Comparison of ENCODE assay signal across 13 mouse cellular contexts in genomic region chr11:18982331-18982730, GRCm38 (mm10). TPM values are rescaled to one million over a fixed set of nuclear protein-coding genes. Genes with fewer than 3 reads are reported as not detected.
DNase-seq lines count a peak whose midpoint lies in the region; ATAC-seq and TF ChIP-seq lines count a peak whose summit lies in the region.
"Had no signal": no experiment of that assay in that cellular context is flagged by ENCODE, and none has a peak within 500 bp of the region (broad histone marks: within the 10 kb centered on the region; RNA-seq: fewer than 3 reads in every experiment).

No protein-coding gene starts in this region.

- WGBS in forebrain, embryonic 11.5 days = 19% methylated on average over 3 of the region's 3 CpGs
- 27% methylated on average over 3 of the region's 3 CpGs for WGBS in forebrain, postnatal 0 days
- 49% methylated on average over 3 of the region's 3 CpGs for WGBS in liver, embryonic 12.5 days (ENCODE audit: insufficient replicate concordance)
- 54% methylated on average over 3 of the region's 3 CpGs for WGBS in liver, embryonic 11.5 days
- 31% methylated on average over 3 of the region's 3 CpGs for WGBS in embryonic facial prominence, embryonic 14.5 days
- WGBS in intestine, embryonic 16.5 days = 37% methylated on average over 3 of the region's 3 CpGs

- DNase-seq in forebrain, embryonic 11.5 days (ENCODE audit: low spot score) = peak; percentile 64
- DNase-seq in forebrain, postnatal 0 days = no peak
- DNase-seq in liver, embryonic 11.5 days (ENCODE audit: low spot score) = no peak
- DNase-seq in embryonic facial prominence, embryonic 14.5 days (ENCODE audit: low spot score) = peak; percentile 25
- no peak for DNase-seq in cerebellum, postnatal 14 days
- DNase-seq in thymus, postnatal 0 days (ENCODE audit: low spot score) = no peak
- DNase-seq: kidney, postnatal 25 days; liver, postnatal 0 days; thymus, postnatal 36 days had no signal

- H3K36me3 ChIP-seq in forebrain, embryonic 11.5 days (ENCODE audit: control insufficient read depth, insufficient read depth, low read length) = no peaks in the 10 kb centered on the region
- H3K36me3 ChIP-seq in forebrain, postnatal 0 days (ENCODE audit: insufficient read depth) = no peaks in the 10 kb centered on the region
- peaks cover 20% of the 10 kb centered on the region for H3K36me3 ChIP-seq in liver, embryonic 12.5 days
- peaks cover 9% of the 10 kb centered on the region for H3K36me3 ChIP-seq in liver, embryonic 11.5 days (ENCODE audit: control insufficient read depth, insufficient read depth, low read length)
- H3K36me3 ChIP-seq in embryonic facial prominence, embryonic 14.5 days (ENCODE audit: control insufficient read depth, insufficient read depth, low read length) = peaks cover 33% of the 10 kb centered on the region; the same call in 1 of the 2 replicates
- no peaks in the 10 kb centered on the region for H3K36me3 ChIP-seq in intestine, embryonic 16.5 days (ENCODE audit: control insufficient read depth, insufficient read depth, low read length)
- H3K36me3 ChIP-seq: G1E had no signal

- no peaks in the 10 kb centered on the region for H3K27me3 ChIP-seq in forebrain, embryonic 11.5 days (ENCODE audit: control insufficient read depth, insufficient read depth, low read length)
- no peaks in the 10 kb centered on the region for H3K27me3 ChIP-seq in forebrain, postnatal 0 days (ENCODE audit: insufficient read depth, low read length)
- H3K27me3 ChIP-seq in liver, embryonic 12.5 days (replicated peaks) = no peaks in the 10 kb centered on the region
- H3K27me3 ChIP-seq in liver, embryonic 11.5 days (replicated peaks; ENCODE audit: control insufficient read depth, insufficient read depth, low read length) = no peaks in the 10 kb centered on the region
- no peaks in the 10 kb centered on the region for H3K27me3 ChIP-seq in embryonic facial prominence, embryonic 14.5 days (replicated peaks; ENCODE audit: control insufficient read depth, insufficient read depth, low read length)
- H3K27me3 ChIP-seq in intestine, embryonic 16.5 days (replicated peaks; ENCODE audit: control insufficient read depth, insufficient read depth, low read length) = no peaks in the 10 kb centered on the region
- H3K27me3 ChIP-seq: embryonic facial prominence, embryonic 13.5 days had no signal

- ATAC-seq in forebrain, embryonic 11.5 days (replicated peaks; ENCODE audit: low FRiP score) = peak; percentile 75
- no peak for ATAC-seq in forebrain, postnatal 0 days
- no peak for ATAC-seq in liver, embryonic 12.5 days
- no peak for ATAC-seq in liver, embryonic 11.5 days (replicated peaks; ENCODE audit: low FRiP score)
- peak; percentile 47; the same call in 1 of the 2 replicates for ATAC-seq in embryonic facial prominence, embryonic 14.5 days (ENCODE audit: low read depth)
- ATAC-seq in intestine, embryonic 16.5 days = 0 out of 2 replicates have a peak, but pooled peaks have one; percentile 31
- ATAC-seq: liver, postnatal 0 days had no signal

- peaks cover 6% of the 10 kb centered on the region; the same call in 1 of the 2 replicates for H3K4me1 ChIP-seq in forebrain, embryonic 11.5 days (replicated peaks; ENCODE audit: control insufficient read depth, insufficient read depth, low read length)
- no peaks in the 10 kb centered on the region for H3K4me1 ChIP-seq in forebrain, postnatal 0 days (ENCODE audit: insufficient read depth)
- peaks cover 22% of the 10 kb centered on the region for H3K4me1 ChIP-seq in liver, embryonic 12.5 days
- H3K4me1 ChIP-seq in liver, embryonic 11.5 days (replicated peaks; ENCODE audit: control insufficient read depth, insufficient read depth, low read length) = peaks cover 25% of the 10 kb centered on the region
- H3K4me1 ChIP-seq in embryonic facial prominence, embryonic 14.5 days (ENCODE audit: control insufficient read depth, insufficient read depth, low read length) = no peaks in the 10 kb centered on the region
- peaks cover 14% of the 10 kb centered on the region for H3K4me1 ChIP-seq in intestine, embryonic 16.5 days (ENCODE audit: control insufficient read depth, insufficient read depth, low read length)

- H3K27ac ChIP-seq in forebrain, embryonic 11.5 days (ENCODE audit: low read depth, low read length) = peak overlapping the region; percentile 15; the same call in 1 of the 2 replicates
- no peak overlapping the region for H3K27ac ChIP-seq in forebrain, postnatal 0 days (ENCODE audit: low read depth, low read length)
- H3K27ac ChIP-seq in liver, embryonic 12.5 days = peak overlapping the region; percentile 40; the same call in 1 of the 2 replicates
- H3K27ac ChIP-seq in liver, embryonic 11.5 days (ENCODE audit: low read depth, low read length) = no peak overlapping the region
- no peak overlapping the region for H3K27ac ChIP-seq in embryonic facial prominence, embryonic 14.5 days (replicated peaks; ENCODE audit: low read depth, low read length)
- no peak overlapping the region for H3K27ac ChIP-seq in intestine, embryonic 16.5 days (ENCODE audit: low read length)
- H3K27ac ChIP-seq: embryonic facial prominence, embryonic 13.5 days had no signal

- no peak for TF ChIP-seq CTCF in forebrain, postnatal 0 days (IDR thresholded peaks at IDR 0.05; ENCODE audit: low read depth)

- no peak overlapping the region for H3K4me3 ChIP-seq in forebrain, embryonic 11.5 days (ENCODE audit: low read depth, low read length)
- no peak overlapping the region for H3K4me3 ChIP-seq in forebrain, postnatal 0 days (ENCODE audit: low read depth, low read length)
- no peak overlapping the region for H3K4me3 ChIP-seq in liver, embryonic 12.5 days
- no peak overlapping the region for H3K4me3 ChIP-seq in liver, embryonic 11.5 days (ENCODE audit: low read depth, low read length)
- H3K4me3 ChIP-seq in embryonic facial prominence, embryonic 14.5 days (ENCODE audit: low read depth, low read length) = no peak overlapping the region
- no peak overlapping the region for H3K4me3 ChIP-seq in intestine, embryonic 16.5 days (ENCODE audit: low read length)
- H3K4me3 ChIP-seq: embryonic facial prominence, embryonic 13.5 days had no signal

- H3K4me2 ChIP-seq in forebrain, embryonic 11.5 days (ENCODE audit: low read depth, low read length, severe bottlenecking) = no peak overlapping the region
- H3K4me2 ChIP-seq in forebrain, postnatal 0 days (ENCODE audit: low read depth) = no peak overlapping the region
- H3K4me2 ChIP-seq in liver, embryonic 12.5 days = no peak overlapping the region
- H3K4me2 ChIP-seq in liver, embryonic 11.5 days = no peak overlapping the region
- H3K4me2 ChIP-seq in embryonic facial prominence, embryonic 14.5 days (ENCODE audit: low read depth, low read length) = no peak overlapping the region
- H3K4me2 ChIP-seq in intestine, embryonic 16.5 days (ENCODE audit: low read depth, low read length) = no peak overlapping the region
- H3K4me2 ChIP-seq: embryonic facial prominence, embryonic 13.5 days had no signal

- peak overlapping the region; percentile 27; the same call in 1 of the 2 replicates for H3K9ac ChIP-seq in forebrain, embryonic 11.5 days (ENCODE audit: low read length)
- no peak overlapping the region for H3K9ac ChIP-seq in forebrain, postnatal 0 days
- no peak overlapping the region for H3K9ac ChIP-seq in liver, embryonic 12.5 days
- no peak overlapping the region for H3K9ac ChIP-seq in liver, embryonic 11.5 days (ENCODE audit: low read depth, low read length)
- H3K9ac ChIP-seq in embryonic facial prominence, embryonic 14.5 days (ENCODE audit: low read depth, low read length) = no peak overlapping the region
- H3K9ac ChIP-seq in intestine, embryonic 16.5 days (ENCODE audit: low read depth, low read length) = no peak overlapping the region
- H3K9ac ChIP-seq: embryonic facial prominence, embryonic 13.5 days; liver, postnatal 0 days had no signal

- H3K9me3 ChIP-seq in forebrain, embryonic 11.5 days (ENCODE audit: control insufficient read depth, low read length) = no peaks in the 10 kb centered on the region
- no peaks in the 10 kb centered on the region for H3K9me3 ChIP-seq in forebrain, postnatal 0 days (ENCODE audit: low read length)
- H3K9me3 ChIP-seq in liver, embryonic 12.5 days (replicated peaks) = no peaks in the 10 kb centered on the region
- H3K9me3 ChIP-seq in liver, embryonic 11.5 days (ENCODE audit: control insufficient read depth, low read length) = no peaks in the 10 kb centered on the region
- no peaks in the 10 kb centered on the region for H3K9me3 ChIP-seq in embryonic facial prominence, embryonic 14.5 days (ENCODE audit: control insufficient read depth, low read length)
- H3K9me3 ChIP-seq in intestine, embryonic 16.5 days (ENCODE audit: control insufficient read depth, low read length) = no peaks in the 10 kb centered on the region
- H3K9me3 ChIP-seq: embryonic facial prominence, embryonic 13.5 days; G1E had no signal

RNA-seq across cellular contexts. Expression of gene Meis1, which starts 36.5 kb away (rescaled TPM):
- polyA plus RNA-seq in forebrain, embryonic 11.5 days (2014; fragmentation: Nextera tagmentation; extraction: Ambion mirVana) = 29.9 and 34.1 TPM in 2 replicates
- 15.8 and 16.9 TPM in 2 replicates for total RNA-seq in forebrain, postnatal 0 days (2014; rRNA removed)
- polyA plus RNA-seq in forebrain, postnatal 0 days (2015; fragmentation: Nextera tagmentation; extraction: Ambion mirVana) = 11.4 and 12.5 TPM in 2 replicates
- 24.6 TPM in 2 replicates for polyA plus RNA-seq in liver, embryonic 12.5 days (2016; fragmentation: Nextera tagmentation; extraction: Ambion mirVana)
- 44.7 and 46.6 TPM in 2 replicates for polyA plus RNA-seq in liver, embryonic 11.5 days (2014; fragmentation: Nextera tagmentation; extraction: Ambion mirVana)
- polyA plus RNA-seq in embryonic facial prominence, embryonic 14.5 days (2014; fragmentation: Nextera tagmentation; extraction: Ambion mirVana) = 46.3 and 51.5 TPM in 2 replicates
- polyA plus RNA-seq in intestine, embryonic 16.5 days (2015; fragmentation: Nextera tagmentation; extraction: Ambion mirVana) = 76.1 and 84.7 TPM in 2 replicates
- 15.6 and 16.5 TPM in 2 replicates for polyA plus RNA-seq in thymus, postnatal 0 days (2015; fragmentation: Nextera tagmentation; extraction: Ambion mirVana)

Comparison
In these comparisons a context has a peak if more than half of its experiments do, and no peak if none do; other contexts are left out.
1. ATAC-seq: peak in forebrain, embryonic 11.5 days (single experiment), embryonic facial prominence, embryonic 14.5 days (single experiment) and intestine, embryonic 16.5 days (single experiment); none in forebrain, postnatal 0 days (single experiment), liver, embryonic 12.5 days (single experiment) and liver, embryonic 11.5 days (single experiment).
2. DNase-seq: peak in forebrain, embryonic 11.5 days (single experiment) and embryonic facial prominence, embryonic 14.5 days (single experiment); none in forebrain, postnatal 0 days (single experiment), liver, embryonic 11.5 days (single experiment), cerebellum, postnatal 14 days (0 of 2) and thymus, postnatal 0 days (single experiment).
3. H3K27ac ChIP-seq: peak in forebrain, embryonic 11.5 days (single experiment) and liver, embryonic 12.5 days (single experiment); none in forebrain, postnatal 0 days (single experiment), liver, embryonic 11.5 days (single experiment), embryonic facial prominence, embryonic 14.5 days (single experiment) and intestine, embryonic 16.5 days (single experiment).